Mouse (Mus musculus) hindbrain, embryonic 11.5 days (tissue): ENCODE results near the gene Rnase2b. TPM values are rescaled to one million over a fixed set of nuclear protein-coding genes. Genes with fewer than 3 reads are reported as not detected.
"Not testable (repeated sequence)": the region's sequence is repeated elsewhere in the genome, so short reads cannot be mapped to it uniquely, and the experiment has no call there.

Experiments
- ATAC-seq: fragments of 200-750 bp; cut with Nextera tagmentation; 2 replicates; pipeline ENCODE4 v1.8.0; 2017; ENCODE audit warnings: mild to moderate bottlenecking, moderate TSS enrichment, moderate library complexity; ENCODE audit not compliant: low FRiP score
- DNase-seq: peaks from one replicate; pipeline ENCODE4 v3.0.0-alpha.2; 2015; ENCODE audit warnings: low spot score
- H3K27ac ChIP-seq: fragments of 300-500 bp; sonication (generic); 2 replicates; pipeline ENCODE4 v1.5.1; 2014; ENCODE audit warnings: mild to moderate bottlenecking, low read depth, low read length
- H3K27me3 ChIP-seq: fragments of 300-500 bp; sonication (generic); 2 replicates; pipeline ENCODE4 v1.6.1; 2014; ENCODE audit warnings: mild to moderate bottlenecking, low read length, moderate library complexity, mixed read lengths; ENCODE audit not compliant: control insufficient read depth, insufficient read depth
- H3K36me3 ChIP-seq: fragments of 300-500 bp; sonication (generic); 2 replicates; pipeline ENCODE4 v1.6.1; 2014; ENCODE audit warnings: mild to moderate bottlenecking, low read length, moderate library complexity, mixed read lengths; ENCODE audit not compliant: control insufficient read depth, insufficient read depth
- H3K4me1 ChIP-seq: fragments of 300-500 bp; sonication (generic); replicated peaks from 2 replicates; pipeline ENCODE4 v1.6.1; 2014; ENCODE audit warnings: low read length, mixed read lengths; ENCODE audit not compliant: control insufficient read depth, insufficient read depth
- H3K4me2 ChIP-seq: fragments of 300-500 bp; sonication (generic); replicated peaks from 2 replicates; pipeline ENCODE4 v1.6.1; 2014; ENCODE audit warnings: mild to moderate bottlenecking, low read depth, low read length
- H3K4me3 ChIP-seq: fragments of 300-500 bp; sonication (generic); 2 replicates; pipeline ENCODE4 v1.5.1; 2014; ENCODE audit warnings: low read depth, low read length
- H3K9ac ChIP-seq: fragments of 300-500 bp; sonication (generic); 2 replicates; pipeline ENCODE4 v1.6.1; 2014; ENCODE audit warnings: low read depth, low read length
- H3K9me3 ChIP-seq: fragments of 300-500 bp; sonication (generic); 2 replicates; pipeline ENCODE4 v1.6.1; 2016; ENCODE audit warnings: low read length; ENCODE audit not compliant: control insufficient read depth
- WGBS: fragments of 180-500 bp; shearing (Covaris S2); extraction: QIAGEN DNeasy Blood & Tissue Kit; methylation state at CpG from one replicate; pipeline ENCODE4 v1.1.7; 2014; 5-methylcytosine and 5-hydroxymethylcytosine counted together
- polyA plus RNA-seq: library from polyadenylated mRNA; unstranded; fragments of >200 nt; fragmentation: Nextera tagmentation; extraction: Ambion mirVana; gene quantifications from 2 replicates; pipeline ENCODE4 v1.2.1, GENCODE M21; 2014

The Rnase2b gene
- polyA plus RNA-seq: not detected in 2 replicates

GRCm38 (mm10) chr14:51161976-51162375, at the start of gene Rnase2b:
Gene Rnase2b, plus strand, starts transcription at chr14:51162260.
- DNase-seq: not testable (repeated sequence)

GRCm38 (mm10) chr14:51113476-51113875, 48.6 kb upstream of the Rnase2b start:
- ATAC-seq: no peak
- DNase-seq: no peak
- WGBS: 31% methylated on average over 9 of the region's 9 CpGs
- Histone ChIP-seq H3K36me3 (no peaks in the 10 kb centered on the region), H3K4me3 (no peak overlapping the region), H3K27me3 (no peaks in the 10 kb centered on the region), H3K4me2 (no peak overlapping the region), H3K9ac (no peak overlapping the region), H3K4me1 (no peaks in the 10 kb centered on the region), H3K27ac (no peak overlapping the region), H3K9me3 (no peaks in the 10 kb centered on the region)

More at GRCm38 (mm10) chr14:51161976-51162375, at the start of gene Rnase2b:
- not testable (repeated sequence) for H3K27ac ChIP-seq, H3K9ac ChIP-seq, ATAC-seq, H3K9me3 ChIP-seq, H3K4me2 ChIP-seq, H3K4me3 ChIP-seq, H3K27me3 ChIP-seq, H3K4me1 ChIP-seq, H3K36me3 ChIP-seq
- WGBS: 90% methylated on average over 3 of the region's 3 CpGs

- H3K27ac ChIP-seq: no peak within 1 kb of the TSS
- H3K4me1 ChIP-seq: no peaks in the 10 kb centered on the region
- no peak within 1 kb of the TSS for H3K9ac ChIP-seq
- H3K27me3 ChIP-seq: no peaks in the 10 kb centered on the region
- WGBS: 49% methylated on average over 12 of the region's 12 CpGs
- H3K4me3 ChIP-seq: no peak within 1 kb of the TSS
- H3K4me2 ChIP-seq: no peak within 1 kb of the TSS
- ATAC-seq (no peak), DNase-seq (no peak)
- no peaks in the 10 kb centered on the region for H3K9me3 ChIP-seq
- H3K36me3 ChIP-seq: no peaks in the 10 kb centered on the region
Measured at GRCm38 (mm10) chr14:51113916-51114560, 48.0 kb upstream of the Rnase2b start, which contains the start of gene Eddm3b. Gene Eddm3b, plus strand, starts transcription at chr14:51114426.

- DNase-seq (no peak), ATAC-seq (no peak)
- H3K4me3 ChIP-seq: no peak overlapping the region
- no peak overlapping the region for H3K9ac ChIP-seq
- no peaks in the 10 kb centered on the region for H3K9me3 ChIP-seq
- no peaks in the 10 kb centered on the region for H3K27me3 ChIP-seq
- no peaks in the 10 kb centered on the region for H3K36me3 ChIP-seq
- WGBS: 89% methylated on average over 6 of the region's 6 CpGs
- H3K4me1 ChIP-seq: no peaks in the 10 kb centered on the region
- no peak overlapping the region for H3K27ac ChIP-seq
- H3K4me2 ChIP-seq: no peak overlapping the region
Measured at GRCm38 (mm10) chr14:51125684-51126083, 36.4 kb upstream of the Rnase2b start.

- H3K9ac ChIP-seq: no peak overlapping the region
- H3K4me2 ChIP-seq: no peak overlapping the region
- H3K27me3 ChIP-seq: no peaks in the 10 kb centered on the region
- no peak overlapping the region for H3K27ac ChIP-seq
- ATAC-seq (no peak), DNase-seq (no peak)
- H3K4me3 ChIP-seq: no peak overlapping the region
- no peaks in the 10 kb centered on the region for H3K4me1 ChIP-seq
- 66% methylated on average over 2 of the region's 2 CpGs for WGBS
- no peaks in the 10 kb centered on the region for H3K36me3 ChIP-seq
- no peaks in the 10 kb centered on the region for H3K9me3 ChIP-seq
Measured at GRCm38 (mm10) chr14:51127648-51128258, 34.3 kb upstream of the Rnase2b start.

GRCm38 (mm10) chr14:51128775-51129623, 33.1 kb upstream of the Rnase2b start:
- Histone ChIP-seq H3K27ac (no peak overlapping the region), H3K9ac (no peak overlapping the region), H3K27me3 (no peaks in the 10 kb centered on the region), H3K9me3 (no peaks in the 10 kb centered on the region), H3K4me1 (no peaks in the 10 kb centered on the region), H3K36me3 (no peaks in the 10 kb centered on the region), H3K4me3 (no peak overlapping the region), H3K4me2 (no peak overlapping the region)
- DNase-seq: no peak
- no peak for ATAC-seq
- WGBS: 85% methylated on average over 9 of the region's 9 CpGs

- Histone ChIP-seq H3K27me3 (no peaks in the 10 kb centered on the region), H3K27ac (no peak overlapping the region), H3K36me3 (no peaks in the 10 kb centered on the region), H3K9ac (no peak overlapping the region), H3K4me2 (no peak overlapping the region), H3K4me3 (no peak overlapping the region), H3K9me3 (no peaks in the 10 kb centered on the region), H3K4me1 (no peaks in the 10 kb centered on the region)
- no peak for ATAC-seq
- WGBS: 83% methylated on average over 4 of the region's 4 CpGs
- DNase-seq: no peak
Measured at GRCm38 (mm10) chr14:51129624-51129975, 32.5 kb upstream of the Rnase2b start.

- Histone ChIP-seq H3K27me3 (no peaks in the 10 kb centered on the region), H3K36me3 (no peaks in the 10 kb centered on the region), H3K4me3 (no peak overlapping the region), H3K9ac (no peak overlapping the region), H3K4me1 (no peaks in the 10 kb centered on the region), H3K9me3 (no peaks in the 10 kb centered on the region), H3K27ac (no peak overlapping the region), H3K4me2 (no peak overlapping the region)
- ATAC-seq (no peak), DNase-seq (no peak)
- WGBS: 90% methylated on average over 9 of the region's 9 CpGs
Measured at GRCm38 (mm10) chr14:51130315-51130940, 31.6 kb upstream of the Rnase2b start.
